Mouse (Mus musculus): Measurements from ENCODE around the gene Sumo2. TPM values are rescaled to one million over a fixed set of nuclear protein-coding genes. Genes with fewer than 3 reads are reported as not detected.

Gene Sumo2
- polyA plus RNA-seq, 1 experiment = 202 TPM

GRCm38 (mm10) chr11:115513271-115514237 is 22.5 kb downstream of the Sumo2 start:
- TF ChIP-seq POLR2A (IDR thresholded peaks at IDR 0.05; ENCODE audit: borderline replicate concordance, control insufficient read depth, low read depth, low read length) (peak; percentile 9; the same call in 1 of the 2 replicates), CTCF (IDR thresholded peaks at IDR 0.05; ENCODE audit: control insufficient read depth, insufficient read depth, low read length) (no peak)
- under 1% methylated on average over 57 of the region's 57 CpGs for WGBS
- Histone ChIP-seq H3K4me3 (replicated peaks; ENCODE audit: control insufficient read depth, low read depth, low read length) (peak overlapping the region; percentile 96), H3K4me1 (ENCODE audit: control insufficient read depth, insufficient read depth, low read length) (peaks cover 17% of the 10 kb centered on the region), H3K27ac (ENCODE audit: control insufficient read depth, insufficient read depth, low read depth, low read length, poor library complexity) (peak overlapping the region; percentile 90)

- 20% methylated on average over 8 of the region's 8 CpGs for WGBS
- Histone ChIP-seq H3K27ac (ENCODE audit: control insufficient read depth, insufficient read depth, low read depth, low read length, poor library complexity) (peak overlapping the region; percentile 90), H3K4me3 (replicated peaks; ENCODE audit: control insufficient read depth, low read depth, low read length) (peak overlapping the region; percentile 96), H3K4me1 (ENCODE audit: control insufficient read depth, insufficient read depth, low read length) (peaks cover 18% of the 10 kb centered on the region)
- TF ChIP-seq POLR2A (IDR thresholded peaks at IDR 0.05; ENCODE audit: borderline replicate concordance, control insufficient read depth, low read depth, low read length) (no peak), CTCF (IDR thresholded peaks at IDR 0.05; ENCODE audit: control insufficient read depth, insufficient read depth, low read length) (no peak)
These were observed 23.5 kb downstream of the Sumo2 start for GRCm38 (mm10) chr11:115512407-115513183.

- 78% methylated on average over 3 of the region's 3 CpGs for WGBS
- no peak for TF ChIP-seq CTCF (IDR thresholded peaks at IDR 0.05; ENCODE audit: control insufficient read depth, insufficient read depth, low read length)
- TF ChIP-seq POLR2A (IDR thresholded peaks at IDR 0.05; ENCODE audit: borderline replicate concordance, control insufficient read depth, low read depth, low read length) = no peak
- peak overlapping the region; percentile 43 for H3K4me3 ChIP-seq (replicated peaks; ENCODE audit: control insufficient read depth, low read depth, low read length)
- peaks cover 18% of the 10 kb centered on the region for H3K4me1 ChIP-seq (ENCODE audit: control insufficient read depth, insufficient read depth, low read length)
- peak overlapping the region; percentile 34 for H3K27ac ChIP-seq (ENCODE audit: control insufficient read depth, insufficient read depth, low read depth, low read length, poor library complexity)
These were observed 24.1 kb downstream of the Sumo2 start for GRCm38 (mm10) chr11:115512004-115512403.

- Histone ChIP-seq H3K4me1 (ENCODE audit: control insufficient read depth, insufficient read depth, low read length) (peaks cover 18% of the 10 kb centered on the region), H3K27ac (ENCODE audit: control insufficient read depth, insufficient read depth, low read depth, low read length, poor library complexity) (peak overlapping the region; percentile 61; the same call in 1 of the 2 replicates), H3K4me3 (replicated peaks; ENCODE audit: control insufficient read depth, low read depth, low read length) (peak overlapping the region; percentile 29)
- peak; percentile 34; the same call in 1 of the 2 replicates for TF ChIP-seq POLR2A (IDR thresholded peaks at IDR 0.05; ENCODE audit: borderline replicate concordance, control insufficient read depth, low read depth, low read length)
- no peak for TF ChIP-seq CTCF (IDR thresholded peaks at IDR 0.05; ENCODE audit: control insufficient read depth, insufficient read depth, low read length)
- 49% methylated on average over 2 of the region's 2 CpGs for WGBS
These were observed 25.0 kb downstream of the Sumo2 start for GRCm38 (mm10) chr11:115511121-115511520.

- Histone ChIP-seq H3K4me3 (replicated peaks; ENCODE audit: control insufficient read depth, low read depth, low read length) (no peak overlapping the region), H3K4me1 (ENCODE audit: control insufficient read depth, insufficient read depth, low read length) (peaks cover 18% of the 10 kb centered on the region), H3K27ac (ENCODE audit: control insufficient read depth, insufficient read depth, low read depth, low read length, poor library complexity) (peak overlapping the region; percentile 28)
- WGBS = 53% methylated on average over 5 of the region's 5 CpGs
- no peak for TF ChIP-seq POLR2A (IDR thresholded peaks at IDR 0.05; ENCODE audit: borderline replicate concordance, control insufficient read depth, low read depth, low read length)
- TF ChIP-seq CTCF (IDR thresholded peaks at IDR 0.05; ENCODE audit: control insufficient read depth, insufficient read depth, low read length) = no peak
These were observed 25.6 kb downstream of the Sumo2 start for GRCm38 (mm10) chr11:115510507-115510888.

- Histone ChIP-seq H3K4me3 (replicated peaks; ENCODE audit: control insufficient read depth, low read depth, low read length) (no peak overlapping the region), H3K27ac (ENCODE audit: control insufficient read depth, insufficient read depth, low read depth, low read length, poor library complexity) (peak overlapping the region; percentile 44), H3K4me1 (ENCODE audit: control insufficient read depth, insufficient read depth, low read length) (peaks cover 18% of the 10 kb centered on the region)
- no peak for TF ChIP-seq POLR2A (IDR thresholded peaks at IDR 0.05; ENCODE audit: borderline replicate concordance, control insufficient read depth, low read depth, low read length)
- TF ChIP-seq CTCF (IDR thresholded peaks at IDR 0.05; ENCODE audit: control insufficient read depth, insufficient read depth, low read length) = no peak
- WGBS = 80% methylated on average over 6 of the region's 6 CpGs
These were observed 26.1 kb downstream of the Sumo2 start for GRCm38 (mm10) chr11:115509773-115510506.

- Histone ChIP-seq H3K27ac (ENCODE audit: control insufficient read depth, insufficient read depth, low read depth, low read length, poor library complexity) (no peak overlapping the region), H3K4me1 (ENCODE audit: control insufficient read depth, insufficient read depth, low read length) (peaks cover 17% of the 10 kb centered on the region), H3K4me3 (replicated peaks; ENCODE audit: control insufficient read depth, low read depth, low read length) (no peak overlapping the region)
- 47% methylated on average over 2 of the region's 2 CpGs for WGBS
- TF ChIP-seq POLR2A (IDR thresholded peaks at IDR 0.05; ENCODE audit: borderline replicate concordance, control insufficient read depth, low read depth, low read length) (no peak), CTCF (IDR thresholded peaks at IDR 0.05; ENCODE audit: control insufficient read depth, insufficient read depth, low read length) (no peak)
These were observed 28.0 kb downstream of the Sumo2 start for GRCm38 (mm10) chr11:115508061-115508460.

All from bone marrow, adult 2 months (tissue).